ENCODE assay signal across 10 mouse cellular contexts in the genomic region with DNA sequence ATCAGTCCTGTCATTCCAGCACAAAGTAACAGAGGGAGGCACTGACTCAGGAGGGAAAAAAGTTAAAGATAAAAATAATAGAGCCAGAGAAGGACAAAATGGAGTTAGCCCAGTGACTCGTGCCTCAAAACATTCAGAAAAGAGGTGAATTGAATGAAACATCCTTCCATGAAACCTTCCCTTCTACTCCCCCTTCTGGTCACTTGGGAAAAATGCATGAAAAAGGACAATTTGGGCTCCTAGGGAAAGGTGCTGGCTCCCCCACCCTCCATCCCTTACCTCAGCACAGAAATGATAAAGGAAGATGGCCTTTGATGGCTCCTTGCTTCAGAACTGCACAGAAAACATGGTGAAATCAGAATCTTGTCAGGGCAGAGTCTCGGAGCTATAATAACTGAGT. TPM values are rescaled to one million over a fixed set of nuclear protein-coding genes. Genes with fewer than 3 reads are reported as not detected.
A peak's percentile ranks its signal among the peaks of the same experiment; 100 is the strongest.
DNase-seq lines count a peak whose midpoint lies in the region; ATAC-seq and TF ChIP-seq lines count a peak whose summit lies in the region.
"Had no signal": no experiment of that assay in that cellular context is flagged by ENCODE, and none has a peak within 500 bp of the region (broad histone marks: within the 10 kb centered on the region; RNA-seq: fewer than 3 reads in every experiment).

No protein-coding gene starts in this region.

- peak; percentile 77 for TF ChIP-seq CTCF in lung, postnatal 0 days (IDR thresholded peaks at IDR 0.05)

- no peaks in the 10 kb centered on the region for H3K36me3 ChIP-seq in lung, postnatal 0 days (ENCODE audit: insufficient read depth, low read length)

- no peak overlapping the region for H3K4me2 ChIP-seq in lung, postnatal 0 days (replicated peaks; ENCODE audit: low read depth, low read length)

- H3K9ac ChIP-seq in lung, postnatal 0 days (replicated peaks; ENCODE audit: low read depth) = no peak overlapping the region

- no peak for TF ChIP-seq EP300 in lung, postnatal 0 days (IDR thresholded peaks at IDR 0.05)

- no peaks in the 10 kb centered on the region for H3K9me3 ChIP-seq in lung, postnatal 0 days (ENCODE audit: low read length)

- H3K27me3 ChIP-seq in lung, postnatal 0 days (replicated peaks; ENCODE audit: insufficient read depth, low read length) = no peaks in the 10 kb centered on the region

- peak; percentile 10 for DNase-seq in gastrocnemius, adult 18-20 months (ENCODE audit: low spot score)
- DNase-seq in gastrocnemius, adult 8-10 months (ENCODE audit: low spot score in 2 of 2) = no peak
- DNase-seq in lung, postnatal 0 days (ENCODE audit: low spot score) = peak; percentile 51
- DNase-seq in lung, postnatal 14 days = no peak
- peak; percentile 77 for DNase-seq in NIH3T3 (ENCODE audit: low read depth)
- DNase-seq in mesoderm, embryonic 11.5 days (ENCODE audit: low read depth, low spot score) = peak; percentile 47
- DNase-seq in urinary bladder, postnatal 10 days (ENCODE audit: low spot score) = no peak
- no peak for DNase-seq in gastrocnemius, postnatal 10 days
- DNase-seq: kidney, postnatal 14 days; lung, adult 18-20 months had no signal

- no peak overlapping the region for H3K4me3 ChIP-seq in lung, postnatal 0 days (ENCODE audit: low read depth, low read length)

- ATAC-seq in lung, postnatal 0 days = no peak

- 20% methylated on average over 2 of the region's 2 CpGs for WGBS in lung, postnatal 0 days

- H3K4me1 ChIP-seq in lung, postnatal 0 days (ENCODE audit: insufficient read depth, low read depth, low read length) = no peaks in the 10 kb centered on the region

- H3K27ac ChIP-seq in lung, postnatal 0 days (ENCODE audit: low read length) = no peak overlapping the region

RNA-seq across cellular contexts. Expression of gene Arsa, which starts 8.6 kb away (rescaled TPM):
- total RNA-seq in gastrocnemius, adult 18-20 months (2021) = 1 to 10 TPM; 2.8 to 4.0 TPM
- 1 to 10 TPM; 1.7 to 3.9 (median 2.8) TPM for total RNA-seq in gastrocnemius, adult 8-10 months (2022)
- polyA plus RNA-seq in lung, postnatal 0 days (2015; fragmentation: Nextera tagmentation; extraction: Ambion mirVana) = 22.4 and 23.3 TPM in 2 replicates
- total RNA-seq in gastrocnemius, postnatal 10 days (2021) = 10 to 100 TPM in 1 of 2 experiments, 1 to 10 TPM in 1; 6.5 to 11.0 TPM

RNA-seq across cellular contexts. Expression of gene Mapk8ip2, which starts 14.9 kb away (rescaled TPM):
- total RNA-seq in gastrocnemius, adult 18-20 months (2021) = under 1 TPM; 0.25 to 0.57 TPM
- total RNA-seq in gastrocnemius, adult 8-10 months (2022) = under 1 TPM in 3 of 4 experiments, not detected in 1; 0.10 to 0.65 (median 0.56) TPM
- 0.06 and 0.14 TPM in 2 replicates for polyA plus RNA-seq in lung, postnatal 0 days (2015; fragmentation: Nextera tagmentation; extraction: Ambion mirVana)
- under 1 TPM; 0.23 to 0.26 TPM for total RNA-seq in gastrocnemius, postnatal 10 days (2021)

RNA-seq across cellular contexts. Expression of gene Shank3, which starts 30.8 kb away (rescaled TPM):
- total RNA-seq in gastrocnemius, adult 18-20 months (2021) = 10 to 100 TPM in 1 of 2 experiments, 1 to 10 TPM in 1; 8.9 to 12.6 TPM
- 10 to 100 TPM in 2 of 4 experiments, 1 to 10 TPM in 2; 5.9 to 11.7 (median 8.8) TPM for total RNA-seq in gastrocnemius, adult 8-10 months (2022)
- polyA plus RNA-seq in lung, postnatal 0 days (2015; fragmentation: Nextera tagmentation; extraction: Ambion mirVana) = 1.8 and 2.2 TPM in 2 replicates
- 10 to 100 TPM; 24.8 to 36.1 TPM for total RNA-seq in gastrocnemius, postnatal 10 days (2021)

RNA-seq across cellular contexts. Expression of gene Chkb, which starts 38.9 kb away (rescaled TPM):
- 10 to 100 TPM; 19.7 to 27.0 TPM for total RNA-seq in gastrocnemius, adult 18-20 months (2021)
- 10 to 100 TPM; 23.3 to 25.8 (median 25.1) TPM for total RNA-seq in gastrocnemius, adult 8-10 months (2022)
- polyA plus RNA-seq in lung, postnatal 0 days (2015; fragmentation: Nextera tagmentation; extraction: Ambion mirVana) = 64.9 and 71.2 TPM in 2 replicates
- total RNA-seq in gastrocnemius, postnatal 10 days (2021) = 10 to 100 TPM; 21.4 to 40.0 TPM

RNA-seq across cellular contexts. Expression of gene Gm44502, which starts 39.1 kb away (rescaled TPM):
- under 1 TPM in 1 of 2 experiments, not detected in 1; 0.52 TPM for total RNA-seq in gastrocnemius, adult 18-20 months (2021)
- total RNA-seq in gastrocnemius, adult 8-10 months (2022) = 1 to 10 TPM in 2 of 4 experiments, under 1 TPM in 2; 0.81 to 2.2 (median 1.0) TPM
- not detected in 2 replicates for polyA plus RNA-seq in lung, postnatal 0 days (2015; fragmentation: Nextera tagmentation; extraction: Ambion mirVana)
- under 1 TPM; 0.66 to 0.81 TPM for total RNA-seq in gastrocnemius, postnatal 10 days (2021)

Comparison
In these comparisons a context has a peak if more than half of its experiments do, and no peak if none do; other contexts are left out.
1. DNase-seq: peak in gastrocnemius, adult 18-20 months (single experiment), lung, postnatal 0 days (single experiment), NIH3T3 (single experiment) and mesoderm, embryonic 11.5 days (single experiment); none in gastrocnemius, adult 8-10 months (0 of 2), lung, postnatal 14 days (single experiment), urinary bladder, postnatal 10 days (single experiment) and gastrocnemius, postnatal 10 days (single experiment).